Mouse (Mus musculus) B cell, adult (primary cell): ENCODE measurements around the gene Vmn1r59. TPM values are rescaled to one million over a fixed set of nuclear protein-coding genes. Genes with fewer than 3 reads are reported as not detected.

Experiments used
- total RNA-seq: library from RNA; stranded (reverse); gene quantifications from 4 replicates; pipeline ENCODE4 v1.2.4, GENCODE M21; 2023; ENCODE audit not compliant: inconsistent age

Vmn1r59 gene
- not detected in 4 replicates for total RNA-seq

DNA sequence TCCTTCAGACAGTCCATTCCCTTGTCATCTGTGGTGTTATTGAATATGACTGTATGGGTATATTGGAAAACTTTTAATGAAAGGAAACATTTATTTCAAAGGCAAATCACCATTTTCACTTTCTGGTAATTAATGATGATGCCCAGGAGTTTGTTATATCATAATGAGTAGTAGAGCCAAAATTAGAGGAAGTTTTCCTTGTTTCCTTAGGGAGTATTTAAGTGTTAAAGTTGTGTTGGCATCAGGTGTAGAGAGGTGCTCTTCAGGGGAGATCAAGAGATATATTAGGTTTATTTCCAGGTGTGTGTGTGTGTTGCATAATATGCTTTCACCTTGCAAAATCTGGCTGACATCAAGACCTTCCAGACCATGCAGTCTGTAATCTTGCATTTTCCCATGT, at the start of gene Vmn1r59:
Gene Vmn1r59 (minus strand): TSS at position 101 of the 400 bp plus-strand sequence.

DNA sequence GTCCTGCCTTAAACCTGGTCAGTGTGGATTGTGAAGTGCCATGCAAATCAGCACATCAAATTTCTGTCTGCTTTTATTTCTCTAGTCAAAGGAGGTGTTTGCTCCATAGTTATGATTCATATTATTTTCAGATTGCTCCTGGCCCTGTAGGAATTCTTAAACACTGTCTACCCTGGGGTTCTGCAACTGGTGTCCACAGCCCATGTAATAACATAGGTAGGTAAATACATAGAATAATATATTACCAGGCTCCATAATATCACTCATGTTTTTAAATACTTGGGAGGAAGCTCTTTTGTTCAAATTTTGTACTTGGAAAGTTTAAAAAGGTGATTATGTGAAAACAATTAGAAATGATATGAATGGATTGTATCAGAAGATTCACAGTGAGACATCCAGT, 37.3 kb upstream of the Vmn1r59 start, which contains the start of gene Vmn2r28:
Gene Vmn2r28 (minus strand): TSS at position 101 of the 400 bp plus-strand sequence.

GRCm38 (mm10) chr7:5413296-5413695, 43.3 kb downstream of the Vmn1r59 start, which contains the start of gene Vmn1r58:
Vmn1r58 (minus strand) TSS chr7:5413396.

Other genes with a start within 250 kb of the Vmn1r59 start
- not detected in 4 replicates for gene Vmn1r57, start 238.3 kb downstream of the Vmn1r59 start, total RNA-seq
- gene Gm5065, start 106.2 kb downstream of the Vmn1r59 start, total RNA-seq = not detected in 4 replicates
- not detected in 4 replicates for gene Nlrp2, start 105.7 kb downstream of the Vmn1r59 start, total RNA-seq
- not detected in 4 replicates for gene Vmn1r58, start 43.4 kb downstream of the Vmn1r59 start, total RNA-seq
- gene Vmn2r28, start 37.2 kb upstream of the Vmn1r59 start, total RNA-seq = not detected in 4 replicates
- gene Vmn1r60, start 90.5 kb upstream of the Vmn1r59 start, total RNA-seq = not detected in 4 replicates
- not detected in 4 replicates for gene Vmn1r61, start 156.5 kb upstream of the Vmn1r59 start, total RNA-seq
- not detected in 4 replicates for gene Vmn1r62, start 216.9 kb upstream of the Vmn1r59 start, total RNA-seq